Mouse (Mus musculus): ENCODE results near the gene Aplp1.
A peak's percentile ranks its signal among the peaks of the same experiment; 100 is the strongest.
"Not testable (repeated sequence)": the region's sequence is repeated elsewhere in the genome, so short reads cannot be mapped to it uniquely, and the experiment has no call there.

The Aplp1 gene

DNA sequence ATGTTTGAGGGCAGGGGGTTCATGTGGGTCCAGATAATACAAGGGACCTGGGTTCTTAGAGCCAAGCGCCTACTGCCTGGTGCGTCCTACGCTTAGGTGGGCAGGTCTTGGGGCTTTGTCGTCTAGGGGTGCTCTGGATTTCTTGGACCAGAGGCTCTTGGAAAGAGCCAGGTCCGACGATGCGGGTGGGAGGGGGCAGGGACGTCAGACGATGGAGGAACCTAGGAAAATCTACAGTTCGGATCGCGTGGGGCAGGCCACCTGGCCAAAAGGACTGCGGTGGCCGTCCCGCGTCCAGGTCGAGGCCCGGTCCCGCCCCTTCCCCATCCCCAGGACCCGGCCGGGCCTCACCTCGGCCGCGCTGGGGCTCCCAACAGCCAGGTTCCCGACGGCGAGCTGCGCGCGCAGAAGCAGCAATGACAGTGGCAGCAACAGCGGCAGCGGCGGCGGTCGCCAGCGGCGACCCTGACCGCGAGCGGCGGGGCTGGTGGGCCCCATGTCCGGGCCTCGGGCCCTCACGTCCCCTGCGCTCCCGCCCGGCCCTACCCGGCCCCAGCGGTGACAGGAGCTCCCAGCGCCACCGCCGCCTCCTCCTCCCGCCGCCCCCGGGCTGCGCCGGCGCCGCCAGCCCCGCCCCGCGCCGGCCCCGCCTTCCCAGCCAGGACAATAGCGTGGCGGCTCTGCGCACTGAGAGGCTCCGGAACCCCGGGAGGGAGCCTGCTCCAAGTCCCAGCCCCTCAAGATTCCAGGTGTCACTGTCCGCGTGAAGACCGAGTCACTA, at the start of gene Aplp1:
Gene Aplp1 (minus strand): TSS at position 565 of the 781 bp plus-strand sequence.
- DNase-seq: peak; percentile 73 to 81

DNA sequence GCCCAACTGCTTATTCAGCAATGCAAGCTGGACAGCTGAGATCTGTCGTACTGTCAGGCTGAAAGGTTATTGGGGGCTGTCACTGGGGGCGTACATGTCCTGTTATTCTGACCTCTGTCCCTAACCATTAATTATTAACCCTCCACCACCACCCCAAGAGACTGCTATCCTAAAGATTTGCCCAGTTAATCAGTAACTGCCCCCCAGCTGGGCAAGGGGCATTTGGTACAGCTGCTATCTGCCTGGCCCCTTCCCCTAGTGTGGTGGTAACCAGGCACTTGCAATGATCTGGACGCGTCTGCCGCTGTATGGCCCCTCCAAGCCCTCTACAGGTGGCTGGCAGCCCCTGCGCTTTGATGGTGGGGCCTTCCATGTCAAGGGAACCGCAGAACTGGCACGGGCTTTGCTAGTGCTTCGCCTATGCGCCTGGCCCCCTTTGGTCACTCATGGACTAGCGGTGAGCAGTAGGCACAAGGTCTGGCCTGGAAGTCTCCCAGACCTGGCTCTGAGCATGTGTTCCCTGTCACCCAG, 48.1 kb upstream of the Aplp1 start, which contains the start of gene Prodh2:
Gene Prodh2 (plus strand): TSS at position 222 of the 531 bp plus-strand sequence.
- DNase-seq: peak; percentile 42 to 59

DNA sequence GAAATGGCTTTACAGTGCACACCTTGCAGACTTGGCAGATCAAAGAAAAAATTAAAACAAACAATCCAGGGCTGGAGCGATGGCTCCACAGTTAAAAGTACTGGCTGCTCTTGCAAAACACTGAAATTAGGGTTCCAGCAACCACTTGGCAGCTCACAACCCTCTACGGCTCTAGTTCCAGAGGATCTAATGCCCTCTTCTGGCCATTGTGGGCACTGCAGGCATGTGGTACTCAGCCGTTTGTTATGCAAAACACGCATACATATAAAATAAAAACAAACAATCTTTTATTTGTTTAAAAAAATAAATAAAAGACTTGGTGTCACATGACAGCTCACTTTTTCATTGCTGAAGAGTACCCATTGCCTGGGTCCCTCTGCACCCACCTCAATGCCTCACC, 47.4 kb upstream of the Aplp1 start:
- DNase-seq: peak; percentile 91 to 92

DNA sequence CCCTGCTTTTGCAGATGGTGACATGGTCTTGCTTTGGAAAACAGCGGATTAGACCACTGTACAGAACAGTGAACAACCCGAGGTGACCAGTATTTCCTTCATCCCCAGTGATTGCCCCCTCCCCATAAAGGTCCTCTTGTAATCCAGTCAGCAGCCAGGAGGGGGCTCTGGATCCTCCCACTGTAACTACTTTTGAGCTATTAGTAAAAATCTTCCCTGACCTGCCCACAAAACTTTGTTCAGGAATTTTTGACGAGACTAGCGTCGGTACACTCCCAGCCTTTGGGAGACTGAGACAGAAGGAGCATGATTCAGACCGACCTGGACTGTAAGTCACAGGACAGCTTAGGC, 45.6 kb upstream of the Aplp1 start:
- no peak for DNase-seq

DNA sequence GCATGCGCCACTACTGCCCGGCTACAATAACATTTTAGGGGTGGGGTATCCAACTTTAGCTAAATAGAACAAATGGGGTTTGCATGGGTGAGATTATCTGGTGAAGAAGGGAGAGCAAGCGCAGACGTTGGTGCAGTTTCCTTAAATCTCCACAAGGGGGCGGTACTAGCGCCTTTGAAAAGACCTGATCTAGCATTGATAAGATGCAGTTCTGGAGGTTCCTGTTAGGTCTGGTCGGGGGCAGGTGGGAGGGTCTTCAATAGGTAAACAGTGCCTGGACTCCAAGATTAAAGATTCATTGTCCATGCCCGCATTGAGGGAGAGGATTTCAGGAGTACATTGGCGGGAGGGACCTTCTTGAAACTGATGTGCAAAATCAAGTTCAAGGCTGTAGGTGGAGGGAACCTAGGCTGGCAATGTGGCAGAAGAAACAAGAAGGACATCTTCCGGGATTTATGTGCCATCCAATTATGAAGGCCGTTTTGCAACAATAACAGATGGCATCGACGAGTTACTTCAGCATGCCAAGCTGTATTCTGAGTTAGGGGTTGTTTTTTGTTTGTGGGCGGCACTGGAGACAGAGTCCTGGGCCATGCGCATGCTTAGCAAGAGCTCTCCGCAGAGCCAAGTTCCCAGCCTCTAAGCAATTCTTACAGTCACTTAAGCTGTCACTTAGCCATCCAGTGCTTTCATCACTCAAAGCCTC, 45.1 kb upstream of the Aplp1 start:
- DNase-seq: peak; percentile 63 to 67

DNA sequence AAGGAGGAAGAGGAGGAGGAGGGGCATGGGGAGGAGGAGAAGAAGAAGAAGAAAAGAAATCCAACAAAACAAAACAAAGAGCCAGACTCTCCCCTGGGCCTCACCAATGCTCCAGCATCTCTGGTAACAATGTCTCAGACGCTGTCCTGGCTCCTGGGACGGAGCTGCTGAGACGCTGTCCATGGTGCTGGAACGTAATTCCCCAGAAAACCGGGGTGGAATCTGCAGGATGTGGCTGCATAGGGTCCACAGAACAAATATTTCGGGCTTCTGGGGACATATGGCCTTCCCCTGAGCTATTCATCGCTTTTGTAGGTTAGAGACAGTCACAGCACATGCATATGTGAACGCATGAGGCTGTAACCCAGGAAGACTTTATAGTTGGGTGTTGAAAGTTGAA, 38.9 kb upstream of the Aplp1 start:
- peak; percentile 74 to 75 for DNase-seq

DNA sequence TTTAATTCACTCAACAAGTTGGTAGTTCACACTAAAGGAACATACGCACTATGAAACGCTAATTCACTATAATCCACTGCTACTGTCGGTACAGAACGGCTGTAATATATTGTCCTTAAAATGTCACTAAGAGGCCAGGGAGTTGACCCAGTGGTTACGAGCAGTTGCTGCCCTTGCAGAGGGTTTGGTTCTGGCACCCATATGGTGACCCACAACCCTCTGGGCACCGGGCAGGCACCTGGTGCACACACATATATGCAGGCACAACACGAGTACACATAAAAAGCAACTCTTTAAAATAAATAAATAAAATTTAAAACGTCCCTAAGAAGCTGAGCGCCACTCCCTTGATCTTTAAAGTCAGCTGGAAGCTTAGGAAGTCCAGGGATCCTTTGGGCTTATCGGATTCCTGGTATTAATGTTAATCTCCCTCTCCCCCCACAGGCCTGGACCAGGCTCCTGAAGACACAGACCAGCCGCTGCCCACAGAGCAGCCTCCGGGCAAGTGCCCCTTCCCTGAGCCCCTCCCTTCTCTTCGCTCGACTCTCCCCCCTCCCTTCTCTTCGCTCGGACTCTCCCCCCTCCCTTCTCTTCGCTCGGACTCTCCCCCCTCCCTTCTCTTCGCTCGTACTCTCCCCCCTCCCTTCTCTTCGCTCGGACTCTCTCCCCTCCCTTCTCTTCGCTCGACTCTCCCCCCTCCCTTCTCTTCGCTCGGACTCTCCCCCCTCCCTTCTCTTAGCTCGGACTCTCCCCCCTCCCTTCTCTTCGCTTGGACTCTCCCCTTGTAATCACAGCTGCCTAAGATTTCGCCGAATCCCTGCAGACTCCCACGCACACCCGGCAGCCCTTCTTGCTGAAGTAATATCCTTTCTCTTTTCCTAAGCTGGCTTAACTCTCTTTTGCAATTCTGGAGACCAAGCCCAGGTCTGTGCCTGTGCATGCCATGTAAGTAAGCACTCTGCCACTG, 32.4 kb upstream of the Aplp1 start:
- peak; percentile 71 to 82 for DNase-seq

DNA sequence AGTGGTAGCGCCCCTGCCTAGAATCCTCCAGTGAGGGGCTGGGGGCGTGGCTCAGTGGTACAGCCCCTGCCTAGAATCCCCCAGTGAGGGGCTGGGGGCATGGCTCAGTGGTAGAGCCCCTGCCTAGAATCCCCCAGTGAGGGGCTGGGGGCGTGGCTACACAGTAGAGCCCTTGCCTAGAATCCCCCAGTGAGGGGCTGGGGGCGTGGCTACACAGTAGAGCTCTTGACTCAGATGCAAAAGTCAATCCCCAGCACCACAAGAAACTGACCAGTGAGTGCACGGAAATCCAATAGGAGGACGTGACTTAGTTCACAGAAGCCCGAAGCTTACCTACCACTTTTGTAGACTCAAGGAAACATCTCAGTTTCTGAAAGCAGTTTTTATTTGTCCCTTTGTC, 30.8 kb upstream of the Aplp1 start:
- not testable (repeated sequence) for DNase-seq

DNA sequence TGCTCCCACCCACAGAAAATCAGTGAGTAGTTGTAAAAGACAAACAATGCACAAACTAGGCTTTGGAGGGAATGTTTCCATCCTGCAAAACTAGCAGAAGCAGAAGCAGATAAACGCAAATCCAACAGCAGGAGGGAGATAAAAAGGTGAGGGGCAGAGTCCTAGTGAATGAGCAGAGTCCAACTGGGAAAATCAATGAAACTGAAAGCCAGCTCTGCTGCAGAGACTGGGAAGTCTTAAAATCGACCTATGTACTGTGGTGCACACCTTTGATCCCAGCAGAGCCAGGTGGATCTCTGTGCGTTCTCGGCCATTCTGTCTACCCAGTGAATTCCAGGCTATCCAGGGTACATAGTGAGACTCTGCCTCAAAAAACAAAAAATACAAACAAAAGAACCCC, 29.7 kb upstream of the Aplp1 start:
- no peak for DNase-seq

DNA sequence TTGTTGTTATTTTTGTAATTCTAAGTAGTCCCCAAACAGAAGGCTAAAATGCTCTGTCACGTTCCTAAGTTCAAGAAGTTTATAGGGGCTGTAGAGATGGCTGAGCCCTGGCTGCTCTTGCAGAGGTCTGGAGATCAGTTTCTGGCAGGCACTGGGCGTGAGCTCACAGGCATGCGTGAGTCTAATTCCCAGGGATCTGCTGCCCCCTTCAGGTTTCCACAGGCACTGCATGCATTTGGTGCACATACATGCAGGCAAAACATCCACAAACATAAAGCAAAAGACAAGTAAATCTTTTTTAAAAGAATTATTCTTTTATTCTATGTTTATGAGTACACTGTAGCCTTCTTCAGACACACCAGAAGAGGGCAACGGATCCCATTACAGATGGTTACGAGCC, 27.1 kb upstream of the Aplp1 start:
- peak; percentile 76 to 77 for DNase-seq

DNA sequence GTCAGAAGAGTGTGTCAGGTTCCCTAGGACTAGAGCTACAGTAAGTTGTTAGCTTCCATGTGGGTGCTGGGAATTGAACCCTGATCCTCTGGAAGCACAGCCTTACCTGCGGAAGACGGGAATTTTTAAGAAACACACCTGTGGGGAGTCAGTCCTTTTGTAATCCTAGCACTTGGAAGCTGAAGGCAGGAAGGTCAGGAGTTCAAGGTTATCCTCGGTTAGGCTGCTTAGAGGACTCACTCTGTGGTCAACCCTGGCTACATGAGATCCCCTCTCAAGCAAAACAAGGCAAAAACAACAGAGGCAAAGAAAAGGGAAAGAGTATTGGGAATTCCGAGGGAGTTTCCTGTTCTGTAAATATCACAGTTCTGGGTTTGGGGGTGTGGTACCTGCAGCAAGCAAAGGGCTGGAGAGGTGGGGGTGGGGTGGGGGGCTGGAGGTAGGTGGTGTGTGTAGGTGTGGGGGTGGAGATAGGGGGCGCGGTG, 19.5 kb upstream of the Aplp1 start:
- DNase-seq: no peak

DNA sequence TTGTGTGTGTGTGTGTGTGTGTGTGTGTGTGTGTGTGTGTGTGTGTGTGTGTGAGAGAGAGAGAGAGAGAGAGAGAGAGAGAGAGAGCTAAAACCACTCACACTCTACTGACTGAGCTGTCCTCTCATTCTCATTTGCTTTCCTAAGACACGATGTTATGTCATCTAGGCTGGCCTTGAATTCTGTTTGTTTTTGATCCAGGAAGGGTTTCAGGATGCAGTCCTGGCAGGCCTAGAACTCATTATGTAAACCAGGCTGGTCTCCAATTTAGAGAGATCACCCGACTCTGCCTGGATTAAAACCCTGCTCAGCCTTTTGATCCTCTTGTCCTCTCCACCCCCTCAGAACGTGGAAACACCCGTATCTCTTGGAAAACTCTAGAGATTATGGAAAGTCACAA, 18.7 kb upstream of the Aplp1 start:
- no peak for DNase-seq

DNA sequence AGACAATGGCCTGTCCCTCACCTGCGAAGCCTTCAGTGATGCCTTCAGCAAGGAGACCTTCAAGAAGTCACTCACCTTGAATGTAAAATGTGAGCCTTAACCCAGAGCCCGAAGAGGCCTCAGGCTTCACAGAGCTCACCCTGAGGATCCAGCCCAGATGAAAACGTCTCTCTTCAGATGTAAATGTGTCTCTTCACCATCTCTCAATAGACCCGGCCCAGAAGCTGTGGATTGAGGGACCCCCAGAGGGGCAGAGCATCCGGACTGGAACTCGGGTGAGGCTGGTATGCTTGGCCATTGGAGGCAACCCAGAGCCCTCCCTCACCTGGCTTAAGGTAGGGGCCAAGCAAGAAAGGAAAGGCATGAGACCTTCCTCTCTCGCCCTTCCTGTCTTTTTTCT, 18.2 kb upstream of the Aplp1 start:
- DNase-seq: no peak

DNA sequence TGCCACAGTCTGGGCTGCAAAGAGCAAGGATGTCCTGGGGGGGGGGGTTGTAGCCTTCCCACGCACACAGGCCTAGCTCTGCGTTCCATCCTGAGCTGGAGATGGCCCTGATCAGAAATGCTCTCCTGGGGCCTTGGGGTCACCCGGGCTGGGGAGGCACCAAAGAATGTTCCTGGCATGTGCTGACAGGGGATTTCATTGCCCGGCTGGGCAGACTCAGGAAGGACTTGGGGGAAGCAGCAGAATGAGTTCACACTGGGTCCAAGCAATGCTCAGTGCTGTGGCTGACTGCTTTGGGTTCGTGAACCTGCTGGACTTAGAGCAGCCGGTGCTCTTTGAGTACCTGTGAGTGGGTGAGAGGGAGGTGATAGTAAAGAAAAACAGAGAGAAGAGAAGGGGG, 14.1 kb upstream of the Aplp1 start:
- DNase-seq: peak; percentile 41 to 67

DNA sequence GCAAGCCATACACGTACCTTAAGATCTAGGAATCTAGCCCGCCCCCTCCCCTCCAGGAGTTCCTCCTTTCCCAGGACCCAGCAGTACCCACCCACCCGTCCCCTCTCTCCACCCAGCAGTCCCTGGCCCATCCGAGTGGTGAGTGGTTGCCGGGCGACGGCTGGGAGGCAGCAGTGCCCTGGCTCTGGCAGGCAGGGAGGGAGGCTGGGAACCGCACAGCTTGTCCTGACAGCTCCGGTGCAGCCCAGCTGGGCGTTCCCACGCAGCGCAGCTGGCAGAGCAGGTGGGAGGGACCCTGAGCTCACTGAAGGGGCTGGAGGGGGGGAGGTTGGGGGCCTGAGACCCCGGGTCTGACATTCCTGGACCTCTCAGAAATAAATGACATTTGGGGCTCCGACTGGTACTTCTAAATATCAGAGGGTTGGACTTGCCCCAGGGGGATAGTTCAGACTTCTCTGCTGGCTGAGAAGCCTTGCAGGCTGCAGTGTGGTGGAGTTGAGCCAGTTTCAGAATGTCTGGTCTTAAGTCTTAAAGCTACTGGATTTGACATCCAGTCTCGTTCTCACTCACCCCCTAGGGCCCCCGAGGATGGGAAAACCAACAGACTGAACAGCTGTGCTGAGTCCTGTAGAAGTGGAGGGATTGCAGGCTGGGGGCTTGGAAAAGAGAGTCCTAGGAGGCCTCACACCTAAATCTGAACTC, 12.4 kb upstream of the Aplp1 start, which contains the start of the genes Kirrel2 and Nphs1:
Gene Kirrel2 (minus strand): TSS at position 62 of the 702 bp plus-strand sequence.
Gene Nphs1 (plus strand): TSS at position 687 of the 702 bp plus-strand sequence.
- peak; percentile 61 to 75 for DNase-seq

DNA sequence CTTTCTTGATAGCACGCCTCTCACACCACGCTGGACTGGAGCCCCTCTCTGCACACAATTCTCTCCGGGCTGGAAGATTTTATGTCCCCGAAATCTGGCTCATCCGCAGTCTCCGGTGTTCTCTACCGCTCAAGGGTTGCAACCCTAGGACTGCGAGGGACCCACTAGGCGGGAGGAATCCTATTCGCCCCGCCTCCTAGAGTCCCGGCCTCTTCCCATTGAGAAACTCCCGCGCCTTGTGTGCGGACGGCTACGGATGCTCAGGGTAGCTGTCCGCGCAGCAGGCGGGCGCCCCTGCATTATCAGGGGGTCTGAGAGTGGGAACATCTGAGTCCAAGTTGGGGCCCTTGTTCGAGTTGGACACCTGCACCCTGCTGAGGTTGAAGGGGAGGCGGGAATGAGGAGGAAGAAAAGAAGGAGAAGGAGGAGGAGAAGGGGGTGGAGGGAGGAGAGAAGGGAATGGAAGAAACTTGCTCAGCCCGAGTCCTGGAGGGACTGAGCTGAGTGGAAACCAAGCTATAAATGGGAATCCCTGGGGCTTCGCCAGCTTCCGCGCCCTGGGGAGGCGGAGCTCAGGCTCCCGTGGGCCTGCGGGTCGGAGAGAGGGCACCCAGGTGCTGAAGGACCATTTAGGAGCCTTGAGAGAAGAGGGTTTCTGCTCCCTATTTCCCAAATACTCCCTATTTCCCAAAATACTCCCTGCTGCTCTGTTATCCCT, 11.7 kb upstream of the Aplp1 start:
- DNase-seq: peak; percentile 23 to 46

DNA sequence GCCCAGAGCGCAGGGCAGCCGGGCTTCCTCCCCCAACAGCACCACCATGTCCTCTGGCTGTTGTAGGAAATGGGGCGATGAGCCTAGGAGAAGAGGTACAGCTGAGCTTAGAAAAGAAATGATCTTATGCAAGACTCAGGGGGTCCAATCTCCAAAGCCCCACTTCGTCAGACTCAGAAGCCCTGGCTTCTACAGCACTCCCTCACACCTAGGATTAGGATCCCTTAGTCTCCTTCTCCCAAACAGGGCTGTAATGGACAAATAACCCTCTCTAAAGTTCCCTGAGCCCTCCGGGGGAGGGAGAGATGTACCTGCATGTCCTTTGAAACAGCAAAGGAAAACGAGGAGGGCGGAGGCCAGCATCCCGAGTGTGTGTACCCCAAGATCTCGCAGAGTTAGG, 11.2 kb upstream of the Aplp1 start:
- no peak for DNase-seq

DNA sequence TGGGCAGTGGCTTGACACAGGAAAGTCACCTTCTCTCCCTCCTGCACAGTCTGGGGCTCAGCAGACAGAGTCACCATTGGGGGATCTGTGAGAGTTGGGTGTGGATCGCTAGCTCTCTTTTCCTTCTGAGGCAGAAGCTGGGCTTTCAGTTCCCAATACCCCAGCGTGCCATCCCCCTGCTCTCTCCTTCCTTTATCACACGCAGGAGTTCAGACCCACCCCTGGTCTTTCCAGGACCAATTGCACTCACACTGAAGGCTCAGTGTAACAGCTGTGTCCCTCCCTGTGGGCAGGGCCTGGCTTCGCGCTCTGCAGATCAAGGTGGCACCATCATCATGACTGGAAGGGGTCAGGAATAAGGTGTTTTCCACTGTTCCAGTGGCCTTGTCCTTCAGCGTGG, 8.9 kb upstream of the Aplp1 start:
- DNase-seq: peak in 1 of 2 experiments; percentile 29

DNA sequence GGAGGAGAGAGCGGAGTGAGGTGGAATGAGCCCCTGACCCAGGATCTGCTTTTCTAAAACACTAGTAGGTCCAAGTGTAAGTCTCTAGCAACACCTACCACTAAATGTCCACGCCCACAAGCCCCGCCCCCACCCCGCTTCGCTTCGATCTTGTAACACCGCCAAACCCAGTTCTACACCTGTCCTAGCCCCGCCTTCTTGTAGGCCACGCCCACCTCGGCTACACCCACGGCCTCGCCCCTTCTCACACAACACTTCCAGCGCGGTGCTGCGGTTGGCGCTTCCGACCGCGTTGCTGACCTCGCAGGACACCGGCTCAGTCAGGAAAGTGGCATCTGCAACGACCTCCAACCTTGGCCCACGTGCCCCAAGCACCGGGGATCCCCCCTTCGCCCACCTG, 8.4 kb upstream of the Aplp1 start:
- DNase-seq: peak; percentile 80 to 84

DNA sequence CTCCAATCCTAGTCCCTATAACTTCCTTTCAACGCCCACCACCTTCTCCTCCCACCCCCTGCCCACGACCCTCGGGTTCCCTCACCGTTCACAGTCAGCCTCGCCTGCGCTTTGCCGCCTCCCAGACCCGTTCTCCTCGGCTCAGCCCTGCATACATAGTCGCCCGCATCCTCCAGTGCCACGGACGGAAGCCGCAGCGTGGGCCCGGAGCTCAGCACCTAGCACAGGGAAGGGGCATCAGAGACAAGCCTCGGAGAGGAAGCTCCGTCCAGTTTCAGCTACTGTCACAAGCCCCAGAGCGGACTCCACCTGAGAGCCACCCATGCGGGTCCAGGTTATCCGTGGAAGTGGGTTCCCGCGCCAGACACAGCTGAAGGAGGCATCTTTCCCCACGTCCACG, 8.0 kb upstream of the Aplp1 start:
- DNase-seq: no peak

DNA sequence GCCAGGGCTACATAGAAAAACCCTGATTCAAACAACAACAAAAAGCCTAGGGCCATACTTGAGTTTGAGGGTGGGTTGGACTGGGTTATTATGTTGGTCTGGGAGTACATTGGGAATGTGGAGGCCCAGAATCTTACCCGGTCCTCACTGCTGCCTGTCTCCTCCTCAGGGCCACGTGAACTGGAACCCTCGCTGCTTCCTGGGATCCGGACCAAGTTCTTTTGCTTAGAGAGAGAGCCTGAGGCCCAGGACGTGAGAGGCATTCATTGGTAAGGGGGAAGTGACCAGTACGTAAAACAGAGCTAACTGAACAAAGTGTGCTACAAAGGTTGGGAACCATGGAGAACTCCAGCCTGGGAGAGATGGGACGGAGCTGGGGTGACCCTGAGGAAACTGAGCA, 4.9 kb upstream of the Aplp1 start:
- no peak for DNase-seq

Data from kidney, postnatal 4 days (tissue).